Mouse (Mus musculus) liver, embryonic 14.5 days (tissue): ENCODE data around the gene P4htm. TPM values are rescaled to one million over a fixed set of nuclear protein-coding genes. Genes with fewer than 3 reads are reported as not detected.

Experiments used
- ATAC-seq: fragments of 200-750 bp; cut with Nextera tagmentation; 2 replicates; pipeline ENCODE4 v1.8.0; 2017; ENCODE audit warnings: moderate number of reproducible peaks, mild to moderate bottlenecking, moderate library complexity; ENCODE audit not compliant: insufficient read depth
- DNase-seq, 3 experiments: peaks; one replicate each; pipeline ENCODE4 v3.0.0-alpha.2; 2012 to 2013; ENCODE audit warnings: low read depth in 3 of 3, low spot score in 3 of 3
- H3K27ac ChIP-seq: fragments of 300-500 bp; sonication (generic); 2 replicates; pipeline ENCODE4 v1.5.1; 2014; ENCODE audit warnings: moderate library complexity, mild to moderate bottlenecking, control low read depth, inconsistent platforms
- H3K27me3 ChIP-seq: fragments of 300-500 bp; sonication (generic); 2 replicates; pipeline ENCODE4 v1.6.1; 2014; ENCODE audit warnings: mild to moderate bottlenecking, low read length, moderate library complexity; ENCODE audit not compliant: control insufficient read depth, insufficient read depth
- H3K36me3 ChIP-seq: fragments of 300-500 bp; sonication (generic); replicated peaks from 2 replicates; pipeline ENCODE4 v1.6.1; 2014; ENCODE audit warnings: low read depth; ENCODE audit not compliant: control insufficient read depth, insufficient read depth
- H3K4me1 ChIP-seq, 2 experiments: fragments of 200-500 bp in 1 of 2; fragments of 300-500 bp in 1 of 2; sonication (generic) in 1 of 2; replicated peaks; 2 replicates each; pipeline ENCODE4 v1.6.1; 2012 to 2014; ENCODE audit warnings: antibody characterized with exemption in 1 of 2, inconsistent platforms in 1 of 2, low read length in 1 of 2; ENCODE audit not compliant: control insufficient read depth in 2 of 2, insufficient read depth in 2 of 2
- H3K4me2 ChIP-seq: fragments of 300-500 bp; sonication (generic); 2 replicates; pipeline ENCODE4 v1.6.1; 2014; ENCODE audit warnings: low read depth, mild to moderate bottlenecking, control low read depth, moderate library complexity
- H3K4me3 ChIP-seq, 2 experiments: fragments of 200-500 bp in 1 of 2; fragments of 300-500 bp in 1 of 2; sonication (generic) in 1 of 2; 2 replicates each; pipeline ENCODE4 v1.5.1; 2012 to 2014; ENCODE audit warnings: low read depth in 2 of 2, low read length in 2 of 2, mild to moderate bottlenecking in 2 of 2, control low read depth in 1 of 2, inconsistent platforms in 1 of 2, moderate library complexity in 1 of 2; ENCODE audit not compliant: insufficient read depth in 1 of 2
- H3K9ac ChIP-seq: fragments of 300-500 bp; sonication (generic); replicated peaks from 2 replicates; pipeline ENCODE4 v1.6.1; 2014; ENCODE audit warnings: mild to moderate bottlenecking, control low read depth, moderate library complexity
- H3K9me3 ChIP-seq: fragments of 300-500 bp; sonication (generic); 2 replicates; pipeline ENCODE4 v1.6.1; 2016; ENCODE audit warnings: low read length, mixed read lengths; ENCODE audit not compliant: control insufficient read depth
- CTCF ChIP-seq: IDR thresholded peaks from 2 replicates; pipeline ENCODE4 v1.5.1; 2016; ENCODE audit warnings: antibody characterized with exemption, low read depth, control low read depth
- EP300 ChIP-seq: IDR thresholded peaks from 2 replicates; pipeline ENCODE4 v1.6.1; 2016; ENCODE audit warnings: antibody characterized with exemption, low read depth
- WGBS: fragments of 180-500 bp; shearing (Covaris S2); extraction: QIAGEN DNeasy Blood & Tissue Kit; methylation state at CpG from one replicate; pipeline ENCODE4 v1.1.7; 2014; ENCODE audit not compliant: insufficient replicate concordance; 5-methylcytosine and 5-hydroxymethylcytosine counted together
- polyA plus RNA-seq, 2 experiments: library from polyadenylated mRNA; depleted of rRNA in 1 of 2; stranded (reverse) in 1 of 2; unstranded in 1 of 2; fragments of >200 nt; fragmentation: Nextera tagmentation in 1 of 2; extraction: Ambion mirVana in 1 of 2; gene quantifications; 2 replicates each; pipeline versions ENCODE4 v1.2.1 to v1.2.3; 2012 to 2014

Gene P4htm
- polyA plus RNA-seq (2012; rRNA removed) (0.52 and 0.54 TPM in 2 replicates), polyA plus RNA-seq (2014; fragmentation: Nextera tagmentation; extraction: Ambion mirVana) (0.25 and 0.67 TPM in 2 replicates)

GRCm38 (mm10) chr9:108596998-108597764 is at the start of gene P4htm:
TSS of gene P4htm (minus strand) at chr9:108597667.
- no peaks in the 10 kb centered on the region for H3K4me1 ChIP-seq
- no peaks in the 10 kb centered on the region for H3K36me3 ChIP-seq
- H3K27me3 ChIP-seq: no peaks in the 10 kb centered on the region; the same call in 1 of the 2 replicates
- no peak within 1 kb of the TSS for H3K27ac ChIP-seq
- TF ChIP-seq EP300: no peak
- TF ChIP-seq CTCF: no peak
- peak within 1 kb of the TSS; percentile 49 to 62 for H3K4me3 ChIP-seq
- 7% methylated on average over 69 of the region's 69 CpGs for WGBS
- H3K9me3 ChIP-seq: no peaks in the 10 kb centered on the region
- H3K4me2 ChIP-seq: peak within 1 kb of the TSS; percentile 83
- ATAC-seq (peak; percentile 62), DNase-seq (no peak)
- H3K9ac ChIP-seq: peak within 1 kb of the TSS; percentile 47

DNA sequence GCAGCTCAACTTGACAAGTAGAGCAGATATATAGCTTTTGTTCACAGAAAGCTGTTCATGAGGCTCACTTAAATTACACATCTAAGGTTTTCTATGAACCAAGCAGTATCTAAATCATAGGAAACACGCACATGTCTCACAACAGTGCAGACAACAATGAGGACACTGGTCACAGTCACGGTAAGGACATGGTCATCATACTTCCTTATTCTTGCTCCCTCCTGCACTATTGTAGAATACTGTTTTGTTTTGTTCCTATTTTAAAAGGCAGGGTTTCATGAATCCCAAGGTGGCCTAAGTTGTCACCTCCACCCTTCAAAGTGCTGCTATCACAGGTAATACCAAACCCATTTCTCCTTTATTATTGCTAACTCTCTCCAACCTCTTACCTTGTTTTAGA is 42.4 kb upstream of the P4htm start:
- Histone ChIP-seq H3K27ac (no peak overlapping the region), H3K4me1 (peaks cover 3 to 7% of the 10 kb centered on the region in 2 experiments; a peak in 1 of 4 replicates), H3K4me2 (no peak overlapping the region), H3K9me3 (no peaks in the 10 kb centered on the region), H3K9ac (no peak overlapping the region), H3K36me3 (peaks cover 19% of the 10 kb centered on the region), H3K4me3 (no peak overlapping the region), H3K27me3 (no peaks in the 10 kb centered on the region)
- DNase-seq (no peak), ATAC-seq (no peak)
- 58% methylated on average over 2 of the region's 2 CpGs for WGBS
- TF ChIP-seq CTCF (no peak), EP300 (no peak)

- ATAC-seq: peak; percentile 55; the same call in 1 of the 2 replicates
- H3K9me3 ChIP-seq: no peaks in the 10 kb centered on the region
- H3K4me3 ChIP-seq: no peak overlapping the region
- 17% methylated on average over 2 of the region's 2 CpGs for WGBS
- peaks cover 3 to 20% of the 10 kb centered on the region in 2 experiments; a peak in 3 of 4 replicates for H3K4me1 ChIP-seq
- no peak overlapping the region for H3K27ac ChIP-seq
- H3K27me3 ChIP-seq: no peaks in the 10 kb centered on the region
- H3K9ac ChIP-seq: no peak overlapping the region
- TF ChIP-seq EP300: no peak
- no peak for TF ChIP-seq CTCF
- H3K4me2 ChIP-seq: no peak overlapping the region
- peaks cover 5% of the 10 kb centered on the region for H3K36me3 ChIP-seq
- no peak for DNase-seq
These were observed 37.9 kb upstream of the P4htm start for GRCm38 (mm10) chr9:108635415-108635814.

- ATAC-seq (no peak), DNase-seq (no peak)
- Histone ChIP-seq H3K9ac (no peak overlapping the region), H3K9me3 (no peaks in the 10 kb centered on the region), H3K36me3 (peaks cover 6% of the 10 kb centered on the region), H3K27me3 (no peaks in the 10 kb centered on the region), H3K4me3 (no peak overlapping the region), H3K27ac (no peak overlapping the region), H3K4me1 (peaks cover 3 to 22% of the 10 kb centered on the region in 2 experiments; a peak in 3 of 4 replicates), H3K4me2 (no peak overlapping the region)
- 52% methylated on average over 2 of the region's 2 CpGs for WGBS
- TF ChIP-seq EP300 (no peak), CTCF (no peak)
These were observed 36.4 kb upstream of the P4htm start for GRCm38 (mm10) chr9:108633846-108634245.

DNA sequence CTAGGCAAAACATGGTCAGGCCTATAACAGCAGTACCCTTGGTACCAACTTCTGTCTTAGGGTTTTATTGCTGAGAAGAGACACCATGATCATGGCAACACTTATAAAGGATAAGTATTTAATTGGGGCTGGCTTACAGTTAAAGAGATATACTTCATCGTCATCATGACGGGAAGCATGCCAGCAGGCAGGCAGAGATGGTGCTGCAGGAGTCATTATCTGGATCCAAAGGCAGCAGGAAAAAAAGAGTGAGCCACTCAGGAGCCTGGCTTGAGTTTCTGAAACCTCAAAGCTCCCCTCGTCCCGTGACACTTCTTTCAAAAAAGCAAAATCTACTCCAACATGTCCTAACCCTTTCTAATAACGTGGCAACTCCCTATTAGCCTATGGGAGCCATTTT is 34.9 kb upstream of the P4htm start:
- no peaks in the 10 kb centered on the region for H3K9me3 ChIP-seq
- H3K36me3 ChIP-seq: peaks cover 7% of the 10 kb centered on the region
- no peak overlapping the region for H3K4me3 ChIP-seq
- no peak for DNase-seq
- H3K27ac ChIP-seq: no peak overlapping the region
- no peak overlapping the region for H3K9ac ChIP-seq
- H3K27me3 ChIP-seq: no peaks in the 10 kb centered on the region
- WGBS: 44% methylated on average over 5 of the region's 5 CpGs
- H3K4me2 ChIP-seq: no peak overlapping the region
- peaks cover 3 to 25% of the 10 kb centered on the region in 2 experiments; a peak in 3 of 4 replicates for H3K4me1 ChIP-seq
- TF ChIP-seq CTCF (no peak), EP300 (no peak)
- no peak for ATAC-seq
